ENCODE assay signal across 14 mouse cellular contexts in the genomic region with DNA sequence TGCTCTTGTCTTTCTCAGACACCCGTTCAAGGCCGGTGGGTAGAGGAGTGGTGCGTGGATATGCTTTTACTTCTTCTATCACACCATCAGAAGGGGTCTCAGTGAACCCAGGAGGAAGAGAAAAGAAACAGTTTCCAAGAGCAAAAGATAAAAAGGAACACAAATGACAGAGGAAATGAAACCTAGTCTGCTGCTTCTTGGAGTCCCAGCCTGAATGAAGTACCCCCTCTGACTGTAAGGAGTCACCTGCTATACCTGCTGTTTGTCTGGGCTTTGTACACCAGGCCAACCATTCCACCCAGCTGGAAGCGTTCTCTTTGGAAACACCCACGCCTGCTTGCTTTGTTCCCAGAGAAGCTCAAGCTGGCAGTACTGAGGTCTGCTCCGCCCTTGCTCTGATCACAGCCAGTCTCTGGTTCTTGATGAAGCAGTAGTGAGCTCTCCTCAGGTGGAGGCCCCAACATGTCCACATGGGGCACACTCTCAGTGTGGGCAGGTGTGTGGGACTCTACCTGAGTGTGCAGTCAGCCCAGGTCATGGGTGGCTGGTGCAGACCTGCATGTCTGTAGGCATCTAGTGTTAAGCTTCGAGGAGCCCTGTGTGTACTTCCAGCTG. TPM values are rescaled to one million over a fixed set of nuclear protein-coding genes. Genes with fewer than 3 reads are reported as not detected.
A peak's percentile ranks its signal among the peaks of the same experiment; 100 is the strongest.
DNase-seq lines count a peak whose midpoint lies in the region; ATAC-seq and TF ChIP-seq lines count a peak whose summit lies in the region.
"Had no signal": no experiment of that assay in that cellular context is flagged by ENCODE, and none has a peak within 500 bp of the region (broad histone marks: within the 10 kb centered on the region; RNA-seq: fewer than 3 reads in every experiment).

No protein-coding gene starts in this region.

- H3K4me3 ChIP-seq in kidney, adult 2 months (ENCODE audit: insufficient read depth, low read depth, low read length): no peak overlapping the region
- no peak overlapping the region for H3K4me3 ChIP-seq in kidney, embryonic 14.5 days (ENCODE audit: low read length)
- H3K4me3 ChIP-seq in stomach, embryonic 15.5 days (replicated peaks): no peak overlapping the region
- no peak overlapping the region for H3K4me3 ChIP-seq in midbrain, embryonic 10.5 days
- H3K4me3 ChIP-seq: forebrain, embryonic 13.5 days; heart, adult 2 months had no signal

- no peak for ATAC-seq in kidney, embryonic 14.5 days (ENCODE audit: low FRiP score, low TSS enrichment)
- ATAC-seq in stomach, embryonic 15.5 days (ENCODE audit: insufficient read depth, low FRiP score, low read depth): peak; percentile 13; the same call in 1 of the 2 replicates
- ATAC-seq: forebrain, embryonic 13.5 days had no signal

- H3K4me1 ChIP-seq in kidney, adult 2 months (ENCODE audit: control insufficient read depth, insufficient read depth, low read length): 0 out of 2 replicates have a peak, but pooled peaks cover 4% of the 10 kb centered on the region
- H3K4me1 ChIP-seq in kidney, embryonic 14.5 days (ENCODE audit: control insufficient read depth, insufficient read depth, low read length): peaks cover 10% of the 10 kb centered on the region
- H3K4me1 ChIP-seq in stomach, embryonic 15.5 days: peaks cover 32% of the 10 kb centered on the region
- peaks cover 24% of the 10 kb centered on the region for H3K4me1 ChIP-seq in midbrain, embryonic 10.5 days

- TF ChIP-seq CTCF in kidney, adult 2 months (conservative IDR thresholded peaks at IDR 0.05; ENCODE audit: insufficient read depth, insufficient read length, low read depth, low read length): 0 out of 2 replicates have a peak, but pooled peaks have one; percentile 5

- no peaks in the 10 kb centered on the region for H3K27me3 ChIP-seq in kidney, adult 2 months (replicated peaks; ENCODE audit: control insufficient read depth, insufficient read depth, low read length)
- H3K27me3 ChIP-seq in kidney, embryonic 14.5 days (ENCODE audit: control insufficient read depth, insufficient read depth, low read length): peaks cover 4% of the 10 kb centered on the region; the same call in 1 of the 2 replicates
- 0 out of 2 replicates have a peak, but pooled peaks cover 3% of the 10 kb centered on the region for H3K27me3 ChIP-seq in stomach, embryonic 15.5 days (replicated peaks)
- H3K27me3 ChIP-seq in midbrain, embryonic 10.5 days (ENCODE audit: low read depth, poor library complexity, severe bottlenecking): peaks cover 62% of the 10 kb centered on the region

- no peak for DNase-seq in kidney, adult 2 months
- peak; percentile 59 to 70 for DNase-seq in right cerebral cortex, postnatal 36 days (ENCODE audit: low spot score in 2 of 2)
- DNase-seq in right cerebral cortex, postnatal 25 days: no peak
- peak; percentile 72 for DNase-seq in layer of hippocampus, adult 8-10 months (ENCODE audit: low spot score in 2 of 2)
- no peak for DNase-seq in heart, postnatal 4 days
- no peak for DNase-seq in midbrain, embryonic 10.5 days (ENCODE audit: low spot score)
- DNase-seq: embryo, embryonic 11 days; heart, adult 2 months; kidney, postnatal 25 days; lung, embryonic 14.5 days; midbrain, embryonic 14.5 days had no signal

- H3K27ac ChIP-seq in kidney, adult 2 months (ENCODE audit: insufficient read depth, low read depth, low read length): no peak overlapping the region
- H3K27ac ChIP-seq in kidney, embryonic 14.5 days (ENCODE audit: low read depth, low read length): no peak overlapping the region
- no peak overlapping the region for H3K27ac ChIP-seq in stomach, embryonic 15.5 days
- H3K27ac ChIP-seq in midbrain, embryonic 10.5 days (replicated peaks): no peak overlapping the region
- H3K27ac ChIP-seq: forebrain, embryonic 13.5 days; heart, adult 2 months had no signal

- H3K9ac ChIP-seq in kidney, embryonic 14.5 days (ENCODE audit: low read depth, low read length): no peak overlapping the region
- no peak overlapping the region for H3K9ac ChIP-seq in stomach, embryonic 15.5 days
- H3K9ac ChIP-seq: forebrain, embryonic 13.5 days; lung, embryonic 14.5 days had no signal

- no peak for TF ChIP-seq POLR2A in kidney, adult 2 months (IDR thresholded peaks at IDR 0.05; ENCODE audit: low read depth, low read length)

- H3K4me2 ChIP-seq in kidney, embryonic 14.5 days (replicated peaks; ENCODE audit: low read depth, low read length): no peak overlapping the region
- H3K4me2 ChIP-seq in stomach, embryonic 15.5 days: no peak overlapping the region
- H3K4me2 ChIP-seq: forebrain, embryonic 13.5 days; lung, embryonic 14.5 days had no signal

- 87% methylated on average over 7 of the region's 7 CpGs for WGBS in kidney, adult 2 months
- WGBS in kidney, embryonic 14.5 days: 85% methylated on average over 7 of the region's 7 CpGs
- 72% methylated on average over 7 of the region's 7 CpGs for WGBS in stomach, embryonic 15.5 days
- 69% methylated on average over 7 of the region's 7 CpGs for WGBS in midbrain, embryonic 10.5 days

- H3K9me3 ChIP-seq in kidney, embryonic 14.5 days (ENCODE audit: control insufficient read depth, low read length): no peaks in the 10 kb centered on the region
- no peaks in the 10 kb centered on the region for H3K9me3 ChIP-seq in stomach, embryonic 15.5 days
- no peaks in the 10 kb centered on the region for H3K9me3 ChIP-seq in midbrain, embryonic 10.5 days (replicated peaks)
- H3K9me3 ChIP-seq: forebrain, embryonic 13.5 days had no signal

- no peaks in the 10 kb centered on the region for H3K36me3 ChIP-seq in kidney, adult 2 months (ENCODE audit: control insufficient read depth, insufficient read depth, low read length)
- no peaks in the 10 kb centered on the region for H3K36me3 ChIP-seq in kidney, embryonic 14.5 days (ENCODE audit: control insufficient read depth, insufficient read depth, low read length)
- H3K36me3 ChIP-seq in stomach, embryonic 15.5 days: no peaks in the 10 kb centered on the region
- no peaks in the 10 kb centered on the region for H3K36me3 ChIP-seq in midbrain, embryonic 10.5 days

RNA-seq across cellular contexts. Expression of gene Inf2, which starts 2.6 kb away (rescaled TPM):
- polyA plus RNA-seq in kidney, adult 2 months (2012; rRNA removed): 8.9 and 9.6 TPM in 2 replicates
- 4.7 and 5.8 TPM in 2 replicates for polyA plus RNA-seq in kidney, embryonic 14.5 days (2014; fragmentation: Nextera tagmentation; extraction: Ambion mirVana)
- total RNA-seq in layer of hippocampus, adult 8-10 months (2022): 100 to 1,000 TPM; 111 to 121 (median 115) TPM
- polyA plus RNA-seq in stomach, embryonic 15.5 days (2015; fragmentation: Nextera tagmentation; extraction: Ambion mirVana): 4.3 and 4.4 TPM in 2 replicates
- 10 to 100 TPM; 18.6 to 19.7 TPM for total RNA-seq in heart, postnatal 4 days (2021)
- 1.7 and 1.8 TPM in 2 replicates for polyA plus RNA-seq in midbrain, embryonic 10.5 days (2016; fragmentation: Nextera tagmentation; extraction: Ambion mirVana)

RNA-seq across cellular contexts. Expression of gene Adssl1, which starts 33.8 kb away (rescaled TPM):
- 8.1 and 10.4 TPM in 2 replicates for polyA plus RNA-seq in kidney, adult 2 months (2012; rRNA removed)
- polyA plus RNA-seq in kidney, embryonic 14.5 days (2014; fragmentation: Nextera tagmentation; extraction: Ambion mirVana): 8.0 and 9.3 TPM in 2 replicates
- total RNA-seq in layer of hippocampus, adult 8-10 months (2022): 10 to 100 TPM in 3 of 4 experiments, 1 to 10 TPM in 1; 9.6 to 30.4 (median 20.8) TPM
- 4.3 and 4.4 TPM in 2 replicates for polyA plus RNA-seq in stomach, embryonic 15.5 days (2015; fragmentation: Nextera tagmentation; extraction: Ambion mirVana)
- total RNA-seq in heart, postnatal 4 days (2021): 100 to 1,000 TPM; 135 to 137 TPM
- polyA plus RNA-seq in midbrain, embryonic 10.5 days (2016; fragmentation: Nextera tagmentation; extraction: Ambion mirVana): 2.9 and 3.4 TPM in 2 replicates

RNA-seq across cellular contexts. Expression of gene Siva1, which starts 58.4 kb away (rescaled TPM):
- 27.7 and 27.8 TPM in 2 replicates for polyA plus RNA-seq in kidney, adult 2 months (2012; rRNA removed)
- polyA plus RNA-seq in kidney, embryonic 14.5 days (2014; fragmentation: Nextera tagmentation; extraction: Ambion mirVana): 314 and 362 TPM in 2 replicates
- 10 to 100 TPM; 20.8 to 23.5 (median 22.1) TPM for total RNA-seq in layer of hippocampus, adult 8-10 months (2022)
- polyA plus RNA-seq in stomach, embryonic 15.5 days (2015; fragmentation: Nextera tagmentation; extraction: Ambion mirVana): 198 and 214 TPM in 2 replicates
- total RNA-seq in heart, postnatal 4 days (2021): 10 to 100 TPM; 39.9 to 43.2 TPM
- polyA plus RNA-seq in midbrain, embryonic 10.5 days (2016; fragmentation: Nextera tagmentation; extraction: Ambion mirVana): 306 and 361 TPM in 2 replicates

Comparison
In these comparisons a context has a peak if more than half of its experiments do, and no peak if none do; other contexts are left out.
1. DNase-seq: peak in right cerebral cortex, postnatal 36 days (2 of 2) and layer of hippocampus, adult 8-10 months (2 of 2); none in kidney, adult 2 months (single experiment), right cerebral cortex, postnatal 25 days (single experiment), heart, postnatal 4 days (single experiment) and midbrain, embryonic 10.5 days (single experiment).